Mouse (Mus musculus): ENCODE results near the gene Ssr4. TPM values are rescaled to one million over a fixed set of nuclear protein-coding genes. Genes with fewer than 3 reads are reported as not detected.

Gene Ssr4
- total RNA-seq, 1 experiment, result 290 TPM

GRCm38 (mm10) chrX:73765311-73765710 is 21.5 kb upstream of the Ssr4 start:
- H3K9ac ChIP-seq (ENCODE audit: insufficient read depth, low read depth, low read length, poor library complexity, severe bottlenecking), result no peak overlapping the region
- no peak for TF ChIP-seq MAFK (IDR thresholded peaks at IDR 0.05; ENCODE audit: insufficient read depth, low read depth, low read length)
- no peak for TF ChIP-seq CHD2 (IDR thresholded peaks at IDR 0.05; ENCODE audit: low read depth, low read length)
- TF ChIP-seq HCFC1 (IDR thresholded peaks at IDR 0.05; ENCODE audit: borderline replicate concordance, insufficient read depth, low read length), result no peak
- TF ChIP-seq ZC3H11A (IDR thresholded peaks at IDR 0.05; ENCODE audit: borderline replicate concordance, low read depth, low read length), result no peak
- TF ChIP-seq ZNF384 (IDR thresholded peaks at IDR 0.05; ENCODE audit: low read depth, low read length), result no peak
- H3K4me1 ChIP-seq (ENCODE audit: control insufficient read depth in 2 of 2, insufficient read depth in 2 of 2, low read length in 2 of 2, poor library complexity in 1 of 2), result no peaks in the 10 kb centered on the region; a peak in 1 of 4 replicates
- no peak overlapping the region for H3K27ac ChIP-seq (ENCODE audit: insufficient read depth, low read depth, low read length, poor library complexity, severe bottlenecking)
- no peaks in the 10 kb centered on the region for H3K36me3 ChIP-seq (ENCODE audit: control insufficient read depth, insufficient read depth, low read length, poor library complexity, severe bottlenecking)
- DNase-seq (ENCODE audit: low read depth, low spot score), result no peak
- H3K4me3 ChIP-seq (ENCODE audit: insufficient read depth in 1 of 2, low read depth in 1 of 2, low read length in 2 of 2, poor library complexity in 1 of 2, severe bottlenecking in 1 of 2), result no peak overlapping the region
- H3K9me3 ChIP-seq (ENCODE audit: control insufficient read depth, insufficient read depth, low read depth, low read length), result no peaks in the 10 kb centered on the region
- in situ Hi-C loops (cut with MboI; ENCODE audit: low sequenced_read_pairs in 2 of 2, unreplicated experiment in 2 of 2), result no loop called here

DNA sequence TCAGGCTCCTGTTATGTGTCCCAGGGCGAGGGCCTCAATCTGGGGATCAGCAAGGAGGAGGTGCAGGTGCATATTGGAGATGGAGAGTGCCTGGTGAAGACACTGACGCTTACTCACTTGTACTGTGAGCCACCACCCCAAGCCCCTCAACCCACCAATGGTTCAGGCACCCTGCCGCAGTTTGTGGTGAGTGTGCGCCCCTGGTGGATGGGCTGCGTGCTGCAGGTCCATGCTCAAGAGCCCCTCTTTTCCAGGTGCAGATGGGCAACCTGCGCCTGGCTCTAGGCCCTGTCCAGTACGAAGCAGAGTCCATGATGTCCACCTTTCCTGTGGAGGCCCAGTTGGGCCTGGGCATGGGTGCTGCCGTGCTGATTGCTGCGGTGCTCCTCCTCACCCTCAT is 19.6 kb upstream of the Ssr4 start:
- H3K4me1 ChIP-seq (ENCODE audit: control insufficient read depth in 2 of 2, insufficient read depth in 2 of 2, low read length in 2 of 2, poor library complexity in 1 of 2), result no peaks in the 10 kb centered on the region; a peak in 1 of 4 replicates
- H3K27ac ChIP-seq (ENCODE audit: insufficient read depth, low read depth, low read length, poor library complexity, severe bottlenecking), result no peak overlapping the region
- H3K9me3 ChIP-seq (ENCODE audit: control insufficient read depth, insufficient read depth, low read depth, low read length), result no peaks in the 10 kb centered on the region
- DNase-seq (ENCODE audit: low read depth, low spot score), result no peak
- in situ Hi-C loops (cut with MboI; ENCODE audit: low sequenced_read_pairs in 2 of 2, unreplicated experiment in 2 of 2), result no loop called here
- H3K9ac ChIP-seq (ENCODE audit: insufficient read depth, low read depth, low read length, poor library complexity, severe bottlenecking), result no peak overlapping the region
- H3K4me3 ChIP-seq (ENCODE audit: insufficient read depth in 1 of 2, low read depth in 1 of 2, low read length in 2 of 2, poor library complexity in 1 of 2, severe bottlenecking in 1 of 2), result no peak overlapping the region
- H3K36me3 ChIP-seq (ENCODE audit: control insufficient read depth, insufficient read depth, low read length, poor library complexity, severe bottlenecking), result no peaks in the 10 kb centered on the region
- TF ChIP-seq CHD2 (IDR thresholded peaks at IDR 0.05; ENCODE audit: low read depth, low read length), result no peak
- no peak for TF ChIP-seq ZC3H11A (IDR thresholded peaks at IDR 0.05; ENCODE audit: borderline replicate concordance, low read depth, low read length)
- TF ChIP-seq MAFK (IDR thresholded peaks at IDR 0.05; ENCODE audit: insufficient read depth, low read depth, low read length), result no peak
- no peak for TF ChIP-seq HCFC1 (IDR thresholded peaks at IDR 0.05; ENCODE audit: borderline replicate concordance, insufficient read depth, low read length)
- TF ChIP-seq ZNF384 (IDR thresholded peaks at IDR 0.05; ENCODE audit: low read depth, low read length), result no peak

DNA sequence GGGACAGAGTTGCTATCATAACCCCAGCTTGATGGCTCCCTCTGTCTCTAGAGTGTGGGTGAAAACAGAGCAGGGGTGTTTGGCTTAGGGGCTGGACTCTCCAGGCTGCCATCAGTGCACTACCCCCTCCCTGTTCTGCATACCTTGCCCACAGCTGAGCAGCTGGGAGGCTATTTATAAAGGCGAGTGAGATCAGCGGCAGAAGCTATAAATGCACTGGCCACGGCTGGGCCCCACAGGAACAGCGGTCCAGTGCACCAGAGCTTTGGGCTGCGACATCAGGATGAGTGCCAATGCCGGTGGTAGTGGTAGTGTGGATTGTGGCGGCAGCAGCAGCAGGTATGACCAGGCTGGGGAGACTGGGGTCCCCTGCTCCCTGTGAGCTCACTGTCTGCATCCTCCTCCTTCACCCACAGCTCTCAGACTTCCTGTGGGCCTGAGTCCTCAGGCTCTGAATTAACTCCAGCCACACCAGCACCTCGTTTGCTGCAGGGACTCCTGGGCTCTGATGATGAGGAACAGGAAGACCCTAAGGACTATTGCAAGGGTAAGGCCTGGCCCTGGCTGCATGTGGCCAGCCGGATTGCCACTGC is 12.6 kb upstream of the Ssr4 start, which contains the start of gene Srpk3:
Srpk3 (plus strand) TSS at position 238 of the 593 bp plus-strand sequence.
- in situ Hi-C loops (cut with MboI; ENCODE audit: low sequenced_read_pairs in 2 of 2, unreplicated experiment in 2 of 2), result no loop called here
- Histone ChIP-seq H3K9me3 (ENCODE audit: control insufficient read depth, insufficient read depth, low read depth, low read length) (no peaks in the 10 kb centered on the region), H3K9ac (ENCODE audit: insufficient read depth, low read depth, low read length, poor library complexity, severe bottlenecking) (no peak within 1 kb of the TSS), H3K36me3 (ENCODE audit: control insufficient read depth, insufficient read depth, low read length, poor library complexity, severe bottlenecking) (peaks cover 24% of the 10 kb centered on the region), H3K27ac (ENCODE audit: insufficient read depth, low read depth, low read length, poor library complexity, severe bottlenecking) (no peak within 1 kb of the TSS), H3K4me1 (ENCODE audit: control insufficient read depth in 2 of 2, insufficient read depth in 2 of 2, low read length in 2 of 2, poor library complexity in 1 of 2) (no peaks in the 10 kb centered on the region), H3K4me3 (ENCODE audit: insufficient read depth in 1 of 2, low read depth in 1 of 2, low read length in 2 of 2, poor library complexity in 1 of 2, severe bottlenecking in 1 of 2) (no peak within 1 kb of the TSS)
- DNase-seq (ENCODE audit: low read depth, low spot score), result no peak
- TF ChIP-seq HCFC1 (IDR thresholded peaks at IDR 0.05; ENCODE audit: borderline replicate concordance, insufficient read depth, low read length) (no peak), ZNF384 (IDR thresholded peaks at IDR 0.05; ENCODE audit: low read depth, low read length) (no peak), MAFK (IDR thresholded peaks at IDR 0.05; ENCODE audit: insufficient read depth, low read depth, low read length) (no peak), ZC3H11A (IDR thresholded peaks at IDR 0.05; ENCODE audit: borderline replicate concordance, low read depth, low read length) (no peak), CHD2 (IDR thresholded peaks at IDR 0.05; ENCODE audit: low read depth, low read length) (no peak)

DNA sequence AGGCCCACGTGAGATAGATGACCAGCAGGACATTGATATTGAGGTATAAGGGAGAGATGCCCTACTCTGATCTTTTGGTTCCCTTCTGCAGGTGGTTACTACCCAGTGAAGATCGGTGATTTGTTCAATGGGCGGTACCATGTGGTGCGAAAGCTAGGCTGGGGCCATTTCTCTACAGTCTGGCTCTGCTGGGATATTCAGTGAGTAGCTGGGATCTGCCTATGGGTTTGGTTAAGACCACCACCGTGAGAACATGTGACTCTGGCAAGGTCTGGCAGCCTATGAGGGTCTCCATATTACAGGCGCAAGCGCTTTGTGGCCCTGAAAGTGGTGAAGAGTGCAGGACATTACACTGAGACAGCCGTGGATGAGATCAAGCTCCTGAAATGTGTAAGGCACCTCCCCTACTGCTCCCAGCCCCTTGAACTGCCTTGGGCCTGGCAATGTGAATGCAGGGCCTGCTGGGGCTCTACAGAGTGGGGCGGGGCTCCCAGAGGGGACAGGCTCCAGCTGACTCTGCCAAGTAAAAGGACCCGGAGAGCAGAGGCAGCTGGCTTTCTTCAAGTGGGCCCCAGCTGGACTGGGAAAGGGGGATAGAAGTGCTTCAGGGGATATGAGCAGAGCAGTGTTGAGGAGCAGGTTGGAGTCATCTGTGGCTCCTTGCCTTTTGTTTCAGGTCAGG is 11.9 kb upstream of the Ssr4 start:
- H3K9ac ChIP-seq (ENCODE audit: insufficient read depth, low read depth, low read length, poor library complexity, severe bottlenecking), result no peak overlapping the region
- H3K9me3 ChIP-seq (ENCODE audit: control insufficient read depth, insufficient read depth, low read depth, low read length), result no peaks in the 10 kb centered on the region
- no peak overlapping the region for H3K27ac ChIP-seq (ENCODE audit: insufficient read depth, low read depth, low read length, poor library complexity, severe bottlenecking)
- no peak overlapping the region for H3K4me3 ChIP-seq (ENCODE audit: insufficient read depth in 1 of 2, low read depth in 1 of 2, low read length in 2 of 2, poor library complexity in 1 of 2, severe bottlenecking in 1 of 2)
- in situ Hi-C loops (cut with MboI; ENCODE audit: low sequenced_read_pairs in 2 of 2, unreplicated experiment in 2 of 2), result no loop called here
- TF ChIP-seq CHD2 (IDR thresholded peaks at IDR 0.05; ENCODE audit: low read depth, low read length) (no peak), HCFC1 (IDR thresholded peaks at IDR 0.05; ENCODE audit: borderline replicate concordance, insufficient read depth, low read length) (no peak), ZNF384 (IDR thresholded peaks at IDR 0.05; ENCODE audit: low read depth, low read length) (no peak), ZC3H11A (IDR thresholded peaks at IDR 0.05; ENCODE audit: borderline replicate concordance, low read depth, low read length) (no peak), MAFK (IDR thresholded peaks at IDR 0.05; ENCODE audit: insufficient read depth, low read depth, low read length) (no peak)
- H3K4me1 ChIP-seq (ENCODE audit: control insufficient read depth in 2 of 2, insufficient read depth in 2 of 2, low read length in 2 of 2, poor library complexity in 1 of 2), result no peaks in the 10 kb centered on the region
- no peak for DNase-seq (ENCODE audit: low read depth, low spot score)
- peaks cover 30% of the 10 kb centered on the region for H3K36me3 ChIP-seq (ENCODE audit: control insufficient read depth, insufficient read depth, low read length, poor library complexity, severe bottlenecking)

All from ES-E14 (cell line).